Mouse (Mus musculus) embryo, embryonic 11.5 days (tissue): ENCODE data around the gene Bean1.

Experiments
- DNase-seq: peaks from one replicate; pipeline ENCODE4 v3.0.0-alpha.2; 2012; ENCODE audit warnings: low read depth, low spot score

Gene Bean1

GRCm38 (mm10) chr8:104171050-104171620 lies 893 bp downstream of the Bean1 start:
- no peak for DNase-seq

GRCm38 (mm10) chr8:104172420-104172819 lies 2.2 kb downstream of the Bean1 start:
- no peak for DNase-seq

GRCm38 (mm10) chr8:104175848-104176527 lies 5.7 kb downstream of the Bean1 start:
- no peak for DNase-seq

GRCm38 (mm10) chr8:104177054-104177453 lies 6.8 kb downstream of the Bean1 start:
- no peak for DNase-seq

- no peak for DNase-seq
Observed at GRCm38 (mm10) chr8:104184905-104185304, 14.7 kb downstream of the Bean1 start.

- no peak for DNase-seq
Observed at GRCm38 (mm10) chr8:104186827-104187226, 16.6 kb downstream of the Bean1 start.

- no peak for DNase-seq
Observed at GRCm38 (mm10) chr8:104187622-104188021, 17.4 kb downstream of the Bean1 start.

- no peak for DNase-seq
Observed at GRCm38 (mm10) chr8:104188459-104188858, 18.2 kb downstream of the Bean1 start.

GRCm38 (mm10) chr8:104190777-104191468 lies 20.7 kb downstream of the Bean1 start:
- DNase-seq, result no peak

- peak; percentile 14 for DNase-seq
Observed at GRCm38 (mm10) chr8:104191496-104191895, 21.3 kb downstream of the Bean1 start.

- no peak for DNase-seq
Observed at GRCm38 (mm10) chr8:104199802-104200201, 29.6 kb downstream of the Bean1 start.

GRCm38 (mm10) chr8:104201622-104202021 lies 31.4 kb downstream of the Bean1 start:
- DNase-seq, result no peak

GRCm38 (mm10) chr8:104202320-104202719 lies 32.1 kb downstream of the Bean1 start:
- DNase-seq, result no peak

GRCm38 (mm10) chr8:104205292-104205691 lies 35.0 kb downstream of the Bean1 start:
- no peak for DNase-seq

- no peak for DNase-seq
Observed at GRCm38 (mm10) chr8:104217601-104218000, 47.4 kb downstream of the Bean1 start.

GRCm38 (mm10) chr8:104219079-104219478 lies 48.8 kb downstream of the Bean1 start:
- DNase-seq, result peak; percentile 41

GRCm38 (mm10) chr8:104219806-104220205 lies 49.6 kb downstream of the Bean1 start:
- DNase-seq, result peak; percentile 59

GRCm38 (mm10) chr8:104227048-104227447 lies 56.8 kb downstream of the Bean1 start:
- no peak for DNase-seq

GRCm38 (mm10) chr8:104230377-104230776 lies 60.1 kb downstream of the Bean1 start:
- DNase-seq, result no peak

- no peak for DNase-seq
Observed at GRCm38 (mm10) chr8:104232039-104232438, 61.8 kb downstream of the Bean1 start.

GRCm38 (mm10) chr8:104232919-104233318 lies 62.7 kb downstream of the Bean1 start:
- DNase-seq, result no peak

- DNase-seq, result no peak
Observed at GRCm38 (mm10) chr8:104234573-104234972, 64.3 kb downstream of the Bean1 start.

GRCm38 (mm10) chr8:104239418-104239861 lies 69.2 kb downstream of the Bean1 start:
- no peak for DNase-seq
